Mouse (Mus musculus) ES-E14 (cell line): ENCODE measurements around the gene Fbxo47.

Source experiments
- CHD2 ChIP-seq: IDR thresholded peaks from 2 replicates; pipeline ENCODE4 v1.6.1; 2014; ENCODE audit warnings: mild to moderate bottlenecking, low read depth, low read length, inconsistent platforms
- HCFC1 ChIP-seq: IDR thresholded peaks from 2 replicates; pipeline ENCODE4 v1.6.1; 2012; ENCODE audit warnings: low read length, inconsistent platforms, borderline replicate concordance; ENCODE audit not compliant: insufficient read depth
- MAFK ChIP-seq: IDR thresholded peaks from 2 replicates; pipeline ENCODE4 v1.6.1; 2014; ENCODE audit warnings: mild to moderate bottlenecking, low read depth, low read length, inconsistent platforms; ENCODE audit not compliant: insufficient read depth
- ZC3H11A ChIP-seq: IDR thresholded peaks from 2 replicates; pipeline ENCODE4 v1.6.1; 2012; ENCODE audit warnings: low read depth, mild to moderate bottlenecking, inconsistent platforms, low read length, borderline replicate concordance
- ZNF384 ChIP-seq: IDR thresholded peaks from 2 replicates; pipeline ENCODE4 v1.6.1; 2012; ENCODE audit warnings: low read depth, low read length, inconsistent platforms

GRCm38 (mm10) chr11:97816176-97816575 is 67.8 kb downstream of the Fbxo47 start:
- TF ChIP-seq ZNF384 (no peak), HCFC1 (no peak), ZC3H11A (no peak), MAFK (no peak), CHD2 (no peak)
